Mouse (Mus musculus): ENCODE measurements around the gene Tsc1. TPM values are rescaled to one million over a fixed set of nuclear protein-coding genes. Genes with fewer than 3 reads are reported as not detected.

Gene Tsc1
- polyA plus RNA-seq, 1 experiment from 2014 or later = 31.7 TPM

DNA sequence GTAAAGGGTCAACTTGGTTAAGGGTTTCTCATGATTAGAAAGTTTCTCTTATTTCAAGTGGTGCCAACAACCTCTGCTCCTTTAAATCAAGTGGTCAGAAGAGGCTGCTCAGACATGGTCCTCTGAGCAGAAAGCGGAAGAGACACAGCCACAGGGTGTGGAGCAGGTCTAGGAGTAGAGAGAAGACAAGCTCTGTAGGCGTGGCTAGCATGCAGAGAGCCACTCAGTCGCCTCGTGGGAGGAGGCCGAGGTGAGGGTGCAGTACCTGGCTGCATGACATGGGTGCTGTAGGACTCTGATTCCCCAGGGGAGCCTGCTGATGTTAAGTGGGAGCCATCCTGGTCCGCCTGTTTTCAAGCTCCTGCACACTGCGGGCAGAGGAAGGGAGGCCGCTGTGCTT lies 15.2 kb downstream of the Tsc1 start:
- H3K9me3 ChIP-seq = no peaks in the 10 kb centered on the region
- no peak overlapping the region for H3K4me3 ChIP-seq
- H3K4me1 ChIP-seq (replicated peaks) = no peaks in the 10 kb centered on the region
- no peak overlapping the region for H3K9ac ChIP-seq
- ATAC-seq (ENCODE audit: low FRiP score, low read depth) = no peak
- no peak overlapping the region for H3K4me2 ChIP-seq
- 77% methylated on average over 8 of the region's 8 CpGs for WGBS
- no peak overlapping the region for H3K27ac ChIP-seq (replicated peaks)
- H3K36me3 ChIP-seq = peaks cover 51% of the 10 kb centered on the region
- H3K27me3 ChIP-seq = no peaks in the 10 kb centered on the region

DNA sequence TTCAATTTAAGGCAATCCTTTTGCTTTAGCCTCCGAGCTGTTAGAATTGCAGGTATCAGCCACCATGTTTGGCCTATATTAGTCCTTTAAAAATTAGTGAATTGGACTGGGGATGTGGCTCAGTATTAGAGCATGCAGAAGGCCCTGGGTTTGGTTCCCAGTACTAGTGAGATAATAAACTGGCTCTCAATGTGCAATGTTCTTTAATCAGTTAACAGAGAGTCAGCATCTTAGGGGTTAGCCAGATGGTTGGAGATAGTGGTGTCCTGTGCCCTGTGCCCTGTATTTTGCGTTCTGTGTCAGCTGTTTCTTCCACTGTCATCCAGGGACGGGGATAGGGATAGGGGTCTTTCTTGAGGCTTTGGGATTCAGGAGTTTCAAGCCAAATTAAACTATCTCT lies 21.9 kb downstream of the Tsc1 start:
- WGBS = 95% methylated on average over 3 of the region's 3 CpGs

DNA sequence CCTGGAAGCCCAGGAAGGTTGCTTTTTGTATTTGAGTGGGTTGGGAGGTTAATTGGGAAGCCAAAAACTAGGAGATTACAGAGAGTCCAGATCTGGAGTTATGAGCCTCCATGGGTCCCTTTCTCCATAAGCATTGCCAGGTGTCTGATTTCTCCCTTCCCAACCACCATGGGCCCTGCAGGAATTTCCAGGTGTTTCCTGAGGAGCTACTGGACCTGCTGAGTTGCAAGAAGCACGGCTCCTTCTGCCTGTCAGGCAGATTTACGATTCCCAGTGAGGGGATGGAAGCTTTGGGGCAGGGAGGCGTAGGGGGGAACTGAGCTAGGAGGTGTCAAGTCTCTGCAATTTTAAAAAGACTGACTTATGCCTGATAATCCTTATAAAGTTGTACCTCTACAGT lies 24.8 kb downstream of the Tsc1 start:
- Histone ChIP-seq H3K4me3 (no peak overlapping the region), H3K27ac (replicated peaks) (no peak overlapping the region), H3K4me2 (no peak overlapping the region), H3K36me3 (peaks cover 90% of the 10 kb centered on the region), H3K4me1 (replicated peaks) (no peaks in the 10 kb centered on the region), H3K9me3 (no peaks in the 10 kb centered on the region), H3K27me3 (no peaks in the 10 kb centered on the region), H3K9ac (no peak overlapping the region)
- WGBS = 91% methylated on average over 3 of the region's 3 CpGs
- ATAC-seq (ENCODE audit: low FRiP score, low read depth) = no peak

More for the DNA sequence above, 21.9 kb downstream of the Tsc1 start:
- Histone ChIP-seq H3K9ac (no peak overlapping the region), H3K9me3 (no peaks in the 10 kb centered on the region), H3K4me1 (replicated peaks) (no peaks in the 10 kb centered on the region), H3K36me3 (peaks cover 97% of the 10 kb centered on the region), H3K4me2 (no peak overlapping the region), H3K4me3 (no peak overlapping the region), H3K27me3 (no peaks in the 10 kb centered on the region), H3K27ac (replicated peaks) (no peak overlapping the region)
- no peak for ATAC-seq (ENCODE audit: low FRiP score, low read depth)

DNA sequence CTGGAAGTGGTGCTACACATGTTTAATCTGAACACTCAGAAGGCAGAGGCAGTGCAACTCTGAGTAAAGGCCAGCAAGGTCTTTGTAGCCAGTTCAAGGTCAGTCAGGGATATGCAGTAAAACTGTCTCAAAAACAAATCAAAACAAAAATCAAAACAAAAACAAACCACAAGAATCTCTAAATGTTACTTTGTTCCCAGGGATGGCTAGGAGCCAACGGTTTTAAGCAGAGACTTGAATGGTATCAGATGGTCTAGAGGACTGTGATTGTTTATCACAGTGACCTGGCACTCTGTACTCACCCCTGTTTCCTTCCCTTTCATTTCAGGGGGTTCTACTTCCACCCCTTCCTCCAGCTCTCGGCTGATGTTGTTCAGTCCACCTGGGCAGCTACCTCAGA lies 30.4 kb downstream of the Tsc1 start:
- Histone ChIP-seq H3K27me3 (no peaks in the 10 kb centered on the region), H3K4me1 (replicated peaks) (no peaks in the 10 kb centered on the region), H3K9ac (no peak overlapping the region), H3K36me3 (peaks cover 88% of the 10 kb centered on the region), H3K27ac (replicated peaks) (no peak overlapping the region), H3K4me3 (no peak overlapping the region), H3K4me2 (no peak overlapping the region), H3K9me3 (no peaks in the 10 kb centered on the region)
- ATAC-seq (ENCODE audit: low FRiP score, low read depth) = no peak
- WGBS = 95% methylated on average over 2 of the region's 2 CpGs

DNA sequence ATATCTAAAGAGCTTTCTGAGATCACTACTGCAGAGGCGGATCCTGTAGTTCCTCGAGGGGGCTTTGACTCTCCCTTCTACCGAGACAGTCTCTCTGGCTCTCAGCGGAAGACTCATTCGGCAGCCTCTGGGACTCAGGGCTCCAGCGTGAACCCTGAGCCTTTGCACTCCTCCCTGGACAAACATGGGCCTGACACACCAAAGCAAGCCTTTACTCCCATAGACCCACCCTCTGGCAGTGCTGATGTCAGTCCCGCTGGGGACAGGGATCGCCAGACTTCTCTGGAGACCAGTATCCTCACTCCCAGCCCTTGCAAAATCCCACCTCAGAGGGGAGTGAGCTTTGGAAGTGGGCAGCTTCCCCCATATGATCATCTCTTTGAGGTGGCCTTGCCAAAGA lies 35.0 kb downstream of the Tsc1 start:
- ATAC-seq (ENCODE audit: low FRiP score, low read depth) = no peak
- 96% methylated on average over 8 of the region's 8 CpGs for WGBS
- H3K36me3 ChIP-seq = peaks cover 90% of the 10 kb centered on the region
- no peak overlapping the region for H3K9ac ChIP-seq
- H3K27ac ChIP-seq (replicated peaks) = no peak overlapping the region
- no peaks in the 10 kb centered on the region for H3K27me3 ChIP-seq
- no peaks in the 10 kb centered on the region for H3K4me1 ChIP-seq (replicated peaks)
- no peak overlapping the region for H3K4me2 ChIP-seq
- H3K9me3 ChIP-seq = no peaks in the 10 kb centered on the region
- H3K4me3 ChIP-seq = no peak overlapping the region

DNA sequence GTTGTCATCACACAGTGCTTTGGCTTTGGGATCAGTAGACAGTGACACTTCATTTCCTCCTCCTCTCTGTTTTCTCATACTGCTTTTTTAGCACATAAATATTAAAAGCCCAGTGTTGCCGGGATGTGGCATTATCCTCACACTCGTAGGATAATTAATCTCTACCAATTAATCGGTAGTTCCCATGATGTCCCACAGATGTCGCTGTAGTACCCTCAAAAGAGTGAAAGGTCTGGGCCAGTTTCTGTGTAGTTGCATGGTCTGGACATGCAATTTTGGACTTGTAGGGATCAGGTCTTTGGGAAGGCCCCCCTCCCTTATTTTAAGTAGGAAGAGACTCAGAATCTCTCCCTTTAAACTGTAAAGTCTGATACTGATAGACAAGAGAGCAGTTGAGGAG lies 39.7 kb downstream of the Tsc1 start:
- Histone ChIP-seq H3K27me3 (no peaks in the 10 kb centered on the region), H3K36me3 (peaks cover 92% of the 10 kb centered on the region), H3K9ac (no peak overlapping the region), H3K4me1 (replicated peaks) (no peaks in the 10 kb centered on the region), H3K4me3 (no peak overlapping the region), H3K4me2 (no peak overlapping the region), H3K27ac (replicated peaks) (no peak overlapping the region), H3K9me3 (no peaks in the 10 kb centered on the region)
- 20% methylated on average over 4 of the region's 4 CpGs for WGBS
- ATAC-seq (ENCODE audit: low FRiP score, low read depth) = no peak

DNA sequence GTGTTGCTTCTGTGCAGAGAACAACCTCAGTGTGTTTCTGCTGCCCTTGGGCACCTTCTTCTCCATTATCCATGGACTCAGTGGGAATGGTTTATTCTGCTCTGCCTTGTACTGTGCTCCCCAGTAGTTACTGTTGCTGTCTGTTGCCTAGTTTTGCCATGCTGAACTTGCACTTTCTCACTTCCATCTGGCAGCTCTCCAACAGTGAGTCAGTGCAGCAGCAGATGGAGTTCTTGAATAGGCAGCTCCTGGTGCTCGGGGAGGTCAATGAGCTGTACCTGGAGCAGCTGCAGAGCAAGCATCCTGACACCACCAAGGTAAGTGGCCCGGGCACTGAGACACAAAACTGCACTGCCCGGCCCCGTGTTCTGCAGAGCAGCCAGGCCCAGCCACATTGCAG lies 40.7 kb downstream of the Tsc1 start:
- H3K9me3 ChIP-seq = no peaks in the 10 kb centered on the region
- no peak overlapping the region for H3K4me3 ChIP-seq
- ATAC-seq (ENCODE audit: low FRiP score, low read depth) = no peak
- no peak overlapping the region for H3K27ac ChIP-seq (replicated peaks)
- H3K9ac ChIP-seq = no peak overlapping the region
- 85% methylated on average over 4 of the region's 4 CpGs for WGBS
- H3K4me2 ChIP-seq = no peak overlapping the region
- H3K27me3 ChIP-seq = no peaks in the 10 kb centered on the region
- peaks cover 92% of the 10 kb centered on the region for H3K36me3 ChIP-seq
- H3K4me1 ChIP-seq (replicated peaks) = no peaks in the 10 kb centered on the region

DNA sequence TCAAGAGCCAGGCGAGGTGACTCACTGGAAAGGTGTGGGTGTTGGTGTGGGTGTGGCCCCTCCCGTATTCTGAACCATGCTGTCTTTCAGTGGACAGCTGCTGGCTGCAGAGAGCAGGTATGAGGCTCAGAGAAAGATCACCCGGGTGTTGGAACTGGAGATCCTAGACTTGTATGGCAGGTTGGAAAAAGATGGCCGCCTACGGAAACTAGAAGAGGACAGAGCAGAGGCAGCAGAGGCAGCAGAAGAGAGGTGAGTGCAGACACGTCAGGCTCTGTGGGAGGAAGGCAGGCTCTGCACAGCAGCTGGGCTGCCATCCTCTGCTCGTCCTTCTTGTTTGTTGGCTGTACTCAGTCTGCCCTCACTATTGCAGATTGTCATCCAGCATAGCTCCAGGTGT lies 44.9 kb downstream of the Tsc1 start:
- 89% methylated on average over 7 of the region's 7 CpGs for WGBS
- ATAC-seq (ENCODE audit: low FRiP score, low read depth) = no peak
- Histone ChIP-seq H3K9me3 (no peaks in the 10 kb centered on the region), H3K9ac (no peak overlapping the region), H3K27me3 (no peaks in the 10 kb centered on the region), H3K27ac (replicated peaks) (no peak overlapping the region), H3K4me3 (no peak overlapping the region), H3K4me1 (replicated peaks) (no peaks in the 10 kb centered on the region), H3K4me2 (no peak overlapping the region), H3K36me3 (peaks cover 68% of the 10 kb centered on the region)

DNA sequence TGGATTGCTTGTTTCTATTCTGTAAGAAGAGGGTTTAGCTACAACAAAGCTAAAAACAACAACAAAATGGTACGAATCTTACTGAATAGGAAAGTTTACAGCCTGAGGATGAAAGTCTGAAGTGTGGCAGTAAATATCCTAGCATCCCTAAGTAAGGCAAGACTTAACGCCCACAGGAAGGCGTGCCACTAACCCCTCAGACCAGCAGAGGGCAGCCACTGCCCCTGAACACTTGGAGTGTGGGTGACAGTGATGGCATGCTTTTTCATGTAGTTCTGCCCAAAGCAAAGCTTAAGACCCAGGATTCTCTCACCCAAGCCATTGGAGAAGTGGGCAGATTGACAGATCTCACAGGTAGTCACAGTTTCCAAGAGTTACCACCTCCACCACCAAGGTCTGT lies 47.4 kb downstream of the Tsc1 start:
- no peaks in the 10 kb centered on the region for H3K4me1 ChIP-seq (replicated peaks)
- H3K4me3 ChIP-seq = no peak overlapping the region
- H3K27me3 ChIP-seq = no peaks in the 10 kb centered on the region
- peaks cover 44% of the 10 kb centered on the region for H3K36me3 ChIP-seq
- no peak overlapping the region for H3K27ac ChIP-seq (replicated peaks)
- H3K4me2 ChIP-seq = no peak overlapping the region
- 48% methylated on average over 3 of the region's 3 CpGs for WGBS
- H3K9me3 ChIP-seq = no peaks in the 10 kb centered on the region
- H3K9ac ChIP-seq = no peak overlapping the region
- no peak for ATAC-seq (ENCODE audit: low FRiP score, low read depth)

DNA sequence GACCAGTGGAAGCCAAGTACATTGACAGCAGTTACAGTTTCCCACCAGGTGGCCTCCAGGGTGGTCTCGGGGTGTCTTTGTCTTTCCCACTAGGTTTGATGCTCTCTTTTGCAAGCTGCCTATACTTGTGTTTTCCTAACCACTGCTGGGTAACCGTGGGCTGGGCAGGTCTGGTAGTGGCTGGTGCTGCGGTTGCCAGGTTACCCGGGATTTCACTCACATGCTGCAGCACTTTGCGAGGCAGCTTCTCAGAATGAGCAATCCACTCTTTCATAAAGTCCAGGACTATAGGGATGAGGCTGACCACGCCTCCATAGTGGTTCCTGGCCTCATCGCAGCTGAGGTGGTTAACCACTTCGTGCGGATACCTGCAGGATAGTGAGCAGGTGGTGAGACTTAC lies 51.7 kb downstream of the Tsc1 start:
- Histone ChIP-seq H3K9me3 (no peaks in the 10 kb centered on the region), H3K27me3 (no peaks in the 10 kb centered on the region), H3K4me1 (replicated peaks) (no peaks in the 10 kb centered on the region), H3K4me3 (no peak overlapping the region), H3K27ac (replicated peaks) (no peak overlapping the region), H3K36me3 (peaks cover 2% of the 10 kb centered on the region; the same call in 1 of the 2 replicates), H3K9ac (no peak overlapping the region), H3K4me2 (no peak overlapping the region)
- ATAC-seq (ENCODE audit: low FRiP score, low read depth) = no peak
- 64% methylated on average over 9 of the region's 9 CpGs for WGBS

DNA sequence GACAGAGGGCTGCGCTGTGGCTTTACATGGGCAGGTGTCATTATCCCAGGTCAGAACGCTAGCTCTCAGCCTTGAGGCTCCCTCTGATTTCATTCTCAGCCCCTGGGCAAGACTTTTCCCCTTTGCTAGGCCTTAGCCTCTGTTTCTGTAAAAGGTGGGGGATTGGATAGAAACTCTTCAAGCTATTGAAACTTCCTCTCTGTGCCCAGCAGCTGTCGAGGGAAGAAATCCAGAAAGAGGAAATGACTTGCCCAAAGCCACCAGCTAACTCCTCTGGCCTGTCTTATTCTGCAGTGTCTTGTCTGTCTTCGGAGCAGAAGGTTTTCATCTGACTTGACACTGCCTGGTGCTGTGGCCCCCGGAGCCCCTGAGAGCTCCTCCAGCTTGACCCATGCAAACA lies 57.5 kb downstream of the Tsc1 start:
- Histone ChIP-seq H3K9me3 (no peaks in the 10 kb centered on the region), H3K9ac (no peak overlapping the region), H3K27ac (replicated peaks) (no peak overlapping the region), H3K4me3 (no peak overlapping the region), H3K27me3 (no peaks in the 10 kb centered on the region), H3K36me3 (no peaks in the 10 kb centered on the region), H3K4me1 (replicated peaks) (peaks cover 16% of the 10 kb centered on the region), H3K4me2 (no peak overlapping the region; the same call in 1 of the 2 replicates)
- 81% methylated on average over 5 of the region's 5 CpGs for WGBS
- no peak for ATAC-seq (ENCODE audit: low FRiP score, low read depth)

DNA sequence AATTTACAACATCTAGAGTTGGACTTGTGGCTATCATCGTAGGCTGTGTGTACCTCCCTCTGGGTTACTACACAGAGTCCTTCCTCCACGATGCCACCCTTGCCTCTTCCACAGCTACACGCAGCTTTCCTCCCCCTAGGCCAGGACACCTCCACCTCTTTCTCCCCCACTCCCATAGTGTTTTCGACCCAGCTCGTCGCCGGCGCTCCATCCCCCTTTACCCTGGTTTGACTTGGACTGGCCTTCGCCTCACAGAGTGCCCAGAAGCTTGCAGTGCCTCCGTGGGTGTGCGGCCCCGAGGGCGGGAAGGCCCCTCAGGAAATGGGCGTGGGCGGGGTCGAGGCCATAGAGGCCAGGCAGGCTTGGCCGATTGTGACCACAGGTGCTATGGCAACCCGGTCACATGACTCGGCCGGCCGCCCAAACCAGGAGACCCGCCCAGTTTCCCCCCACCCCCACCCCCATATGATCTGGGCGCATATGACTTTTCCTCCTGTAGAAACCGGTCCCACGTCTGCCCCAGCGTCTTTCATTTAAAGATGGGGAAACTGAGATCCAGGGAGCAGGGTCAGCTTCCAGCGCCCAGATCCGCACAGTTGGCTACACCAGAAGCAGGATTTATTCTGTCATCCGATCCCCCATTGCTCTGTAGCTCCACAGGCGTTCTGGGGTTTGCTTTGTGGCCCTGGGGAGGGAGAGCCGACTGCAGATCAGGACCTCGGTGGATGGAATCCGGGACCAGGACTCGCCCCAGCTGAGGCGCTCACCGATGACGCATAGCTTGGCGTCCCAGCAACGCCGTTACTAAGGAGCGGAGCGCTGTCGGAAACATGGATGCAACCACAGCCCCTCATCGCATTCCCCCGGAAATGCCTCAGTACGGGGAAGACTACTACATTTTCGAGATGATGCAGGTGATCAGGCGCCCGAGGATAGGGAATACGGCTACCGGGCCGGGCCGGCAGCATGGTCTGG lies 58.6 kb downstream of the Tsc1 start, which contains the start of the genes Spaca9 and Ak8:
TSS of gene Spaca9 (minus strand) at position 367 of the 975 bp plus-strand sequence.
TSS of gene Ak8 (plus strand) at position 804 of the 975 bp plus-strand sequence.
- no peaks in the 10 kb centered on the region for H3K9me3 ChIP-seq
- peaks cover 16% of the 10 kb centered on the region for H3K4me1 ChIP-seq (replicated peaks)
- peak within 1 kb of the TSS; percentile 62 for H3K9ac ChIP-seq
- H3K27me3 ChIP-seq = no peaks in the 10 kb centered on the region
- peak within 1 kb of the TSS; percentile 98 for H3K4me2 ChIP-seq
- WGBS = under 1% methylated on average over 53 of the region's 53 CpGs
- ATAC-seq (ENCODE audit: low FRiP score, low read depth) = peak; percentile 85
- peak within 1 kb of the TSS; percentile 74; the same call in 1 of the 2 replicates for H3K27ac ChIP-seq (replicated peaks)
- H3K36me3 ChIP-seq = no peaks in the 10 kb centered on the region
- peak within 1 kb of the TSS; percentile 65 for H3K4me3 ChIP-seq

Measured in hindbrain, embryonic 15.5 days (tissue).